Mouse (Mus musculus): ENCODE results near the gene Spsb4.

- TF ChIP-seq CTCF (IDR thresholded peaks at IDR 0.05) (no peak), EP300 (IDR thresholded peaks at IDR 0.05; ENCODE audit: insufficient read depth, low read depth, low read length) (no peak)
Observed at GRCm38 (mm10) chr9:96994733-96995132, 23.9 kb downstream of the Spsb4 start.

Measured in heart, adult 2 months (tissue).